Mouse (Mus musculus) brain, adult 2 months (tissue): ENCODE results near the gene Klhl8.

Experiments used
- DNase-seq: peaks from one replicate; pipeline ENCODE4 v3.0.0; 2011; ENCODE audit warnings: low read depth, low spot score

The Klhl8 gene

DNA sequence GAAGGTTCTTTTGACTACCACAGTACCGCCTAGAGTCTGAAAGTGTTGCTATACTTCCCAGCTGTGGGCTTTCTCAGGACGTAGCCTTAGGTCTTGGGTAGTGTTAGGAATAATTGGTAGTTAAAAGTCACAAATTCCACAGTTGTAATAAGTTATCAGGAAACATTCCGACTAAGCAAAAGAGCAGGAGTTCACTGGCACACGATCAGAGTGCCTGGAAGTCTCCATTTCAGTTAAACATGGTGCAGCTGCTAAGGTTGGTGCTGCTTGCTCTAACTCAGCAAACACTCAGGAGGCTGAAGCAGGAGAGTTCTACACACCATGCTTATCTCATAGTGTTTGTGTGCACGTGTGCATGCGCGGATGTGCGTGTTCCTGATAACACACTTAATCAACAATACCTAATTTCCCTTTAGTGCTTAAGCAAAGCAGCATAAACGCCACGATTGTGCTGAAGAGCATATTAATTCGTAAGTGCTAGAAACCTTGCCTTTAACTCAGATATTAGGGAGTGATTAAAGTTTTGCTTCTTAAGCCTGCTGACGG, 97.0 kb downstream of the Klhl8 start:
- no peak for DNase-seq

DNA sequence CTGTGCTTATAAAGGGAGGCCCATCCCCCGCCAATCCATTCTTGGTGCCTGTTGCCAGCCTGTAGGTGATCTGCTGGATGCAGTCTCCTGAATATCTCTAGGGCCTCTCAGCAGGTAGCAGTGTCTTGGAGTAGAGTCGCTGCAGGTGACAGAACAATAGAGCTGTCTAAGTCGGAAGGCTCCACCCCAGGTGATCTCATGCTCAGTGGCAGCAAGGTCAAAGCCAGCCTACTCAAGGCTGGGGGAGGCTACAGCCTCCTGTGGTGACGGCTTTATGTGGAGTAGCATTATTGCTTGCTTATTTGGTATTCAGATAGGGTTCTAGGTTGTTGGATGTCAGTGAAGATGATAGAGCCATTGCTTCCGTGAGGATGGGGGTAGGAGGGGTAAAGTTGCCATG, 97.8 kb downstream of the Klhl8 start:
- no peak for DNase-seq
